17 mouse cellular contexts compared by ENCODE assay signal in the genomic region with DNA sequence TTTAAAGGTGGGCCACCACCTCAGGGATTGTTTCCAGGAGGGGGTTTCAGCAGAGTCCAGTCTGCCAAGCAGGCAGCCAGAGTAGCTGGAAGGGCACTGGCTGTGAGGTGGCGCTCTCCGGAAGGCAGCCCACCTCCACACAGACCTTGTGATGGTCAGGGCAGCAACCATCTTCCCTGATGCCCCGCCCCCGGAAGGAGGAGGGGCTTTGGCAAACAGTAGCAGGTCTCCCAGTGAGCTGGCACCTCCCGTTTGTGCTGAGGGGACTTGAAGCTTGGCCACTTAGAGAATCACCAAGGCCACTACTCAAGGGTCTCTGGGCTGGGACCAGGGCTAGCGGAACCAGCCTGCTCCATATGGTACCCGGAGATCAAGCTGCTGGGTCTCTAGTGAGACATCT.
A peak's percentile ranks its signal among the peaks of the same experiment; 100 is the strongest.
DNase-seq lines count a peak whose midpoint lies in the region; ATAC-seq and TF ChIP-seq lines count a peak whose summit lies in the region.
"Had no signal": no experiment of that assay in that cellular context is flagged by ENCODE, and none has a peak within 500 bp of the region (broad histone marks: within the 10 kb centered on the region; RNA-seq: fewer than 3 reads in every experiment).

No protein-coding gene starts in this region.

- peaks cover 81% of the 10 kb centered on the region for H3K27me3 ChIP-seq in forebrain, embryonic 12.5 days
- H3K27me3 ChIP-seq in forebrain, embryonic 11.5 days (ENCODE audit: control insufficient read depth, insufficient read depth, low read length), result no peaks in the 10 kb centered on the region
- no peaks in the 10 kb centered on the region; the same call in 1 of the 2 replicates for H3K27me3 ChIP-seq in midbrain, embryonic 11.5 days (ENCODE audit: control insufficient read depth, insufficient read depth, low read length)
- H3K27me3 ChIP-seq in midbrain, postnatal 0 days (ENCODE audit: insufficient read depth, low read length), result peaks cover 8% of the 10 kb centered on the region
- peaks cover 42% of the 10 kb centered on the region for H3K27me3 ChIP-seq in midbrain, embryonic 13.5 days

- H3K36me3 ChIP-seq in forebrain, embryonic 12.5 days (replicated peaks), result no peaks in the 10 kb centered on the region
- no peaks in the 10 kb centered on the region for H3K36me3 ChIP-seq in forebrain, embryonic 11.5 days (ENCODE audit: control insufficient read depth, insufficient read depth, low read length)
- H3K36me3 ChIP-seq in midbrain, embryonic 11.5 days (ENCODE audit: control insufficient read depth, insufficient read depth, low read length), result no peaks in the 10 kb centered on the region
- H3K36me3 ChIP-seq in midbrain, postnatal 0 days (ENCODE audit: insufficient read depth, low read length), result no peaks in the 10 kb centered on the region
- H3K36me3 ChIP-seq in midbrain, embryonic 13.5 days, result no peaks in the 10 kb centered on the region
- H3K36me3 ChIP-seq: forebrain, embryonic 15.5 days had no signal

- peaks cover 27% of the 10 kb centered on the region for H3K4me1 ChIP-seq in forebrain, embryonic 12.5 days
- H3K4me1 ChIP-seq in forebrain, embryonic 11.5 days (replicated peaks; ENCODE audit: control insufficient read depth, insufficient read depth, low read length), result peaks cover 4% of the 10 kb centered on the region
- H3K4me1 ChIP-seq in midbrain, embryonic 11.5 days (ENCODE audit: control insufficient read depth, insufficient read depth, low read length), result peaks cover 18% of the 10 kb centered on the region
- H3K4me1 ChIP-seq in midbrain, postnatal 0 days (ENCODE audit: insufficient read depth, low read length), result peaks cover 6% of the 10 kb centered on the region; the same call in 1 of the 2 replicates
- H3K4me1 ChIP-seq in midbrain, embryonic 13.5 days (replicated peaks), result peaks cover 38% of the 10 kb centered on the region

- no peak for ATAC-seq in forebrain, embryonic 12.5 days (ENCODE audit: low FRiP score)
- no peak for ATAC-seq in forebrain, embryonic 11.5 days (replicated peaks; ENCODE audit: low FRiP score)
- ATAC-seq in midbrain, embryonic 11.5 days (ENCODE audit: low FRiP score), result peak; percentile 19; the same call in 1 of the 2 replicates
- ATAC-seq in midbrain, postnatal 0 days (ENCODE audit: low FRiP score), result no peak
- peak; percentile 26; the same call in 1 of the 2 replicates for ATAC-seq in midbrain, embryonic 13.5 days
- ATAC-seq: forebrain, embryonic 15.5 days had no signal

- H3K27ac ChIP-seq in forebrain, embryonic 12.5 days, result no peak overlapping the region
- H3K27ac ChIP-seq in forebrain, embryonic 11.5 days (ENCODE audit: low read depth, low read length), result no peak overlapping the region
- no peak overlapping the region for H3K27ac ChIP-seq in midbrain, embryonic 11.5 days (ENCODE audit: low read depth, low read length)
- H3K27ac ChIP-seq in midbrain, postnatal 0 days (ENCODE audit: low read depth, low read length), result no peak overlapping the region
- H3K27ac ChIP-seq in midbrain, embryonic 13.5 days, result no peak overlapping the region
- H3K27ac ChIP-seq: forebrain, embryonic 15.5 days; gastrocnemius, adult 2 months; heart, adult 2 months; kidney, postnatal 0 days had no signal

- 0 out of 2 replicates have a peak overlapping the region, but pooled peaks have one; percentile 11 for H3K4me2 ChIP-seq in forebrain, embryonic 12.5 days
- H3K4me2 ChIP-seq in forebrain, embryonic 11.5 days (ENCODE audit: low read depth, low read length, severe bottlenecking), result no peak overlapping the region
- no peak overlapping the region for H3K4me2 ChIP-seq in midbrain, embryonic 11.5 days
- H3K4me2 ChIP-seq in midbrain, postnatal 0 days (ENCODE audit: low read depth, low read length, poor library complexity, severe bottlenecking), result no peak overlapping the region
- no peak overlapping the region for H3K4me2 ChIP-seq in midbrain, embryonic 13.5 days (replicated peaks)
- H3K4me2 ChIP-seq: forebrain, embryonic 15.5 days; lung, embryonic 14.5 days had no signal

- TF ChIP-seq CTCF in midbrain, postnatal 0 days (IDR thresholded peaks at IDR 0.05), result no peak

- 44% methylated on average over 7 of the region's 7 CpGs for WGBS in forebrain, embryonic 12.5 days
- WGBS in forebrain, embryonic 11.5 days, result 47% methylated on average over 7 of the region's 7 CpGs
- 48% methylated on average over 7 of the region's 7 CpGs for WGBS in midbrain, embryonic 11.5 days
- 51% methylated on average over 7 of the region's 7 CpGs for WGBS in midbrain, postnatal 0 days
- 51% methylated on average over 7 of the region's 7 CpGs for WGBS in midbrain, embryonic 13.5 days

- no peaks in the 10 kb centered on the region for H3K9me3 ChIP-seq in forebrain, embryonic 12.5 days
- H3K9me3 ChIP-seq in forebrain, embryonic 11.5 days (ENCODE audit: control insufficient read depth, low read length), result no peaks in the 10 kb centered on the region
- no peaks in the 10 kb centered on the region for H3K9me3 ChIP-seq in midbrain, embryonic 11.5 days (ENCODE audit: control insufficient read depth, low read length)
- no peaks in the 10 kb centered on the region for H3K9me3 ChIP-seq in midbrain, postnatal 0 days (ENCODE audit: low read length)
- H3K9me3 ChIP-seq in midbrain, embryonic 13.5 days, result no peaks in the 10 kb centered on the region
- H3K9me3 ChIP-seq: forebrain, embryonic 15.5 days had no signal

- no peak overlapping the region for H3K4me3 ChIP-seq in forebrain, embryonic 12.5 days (replicated peaks)
- H3K4me3 ChIP-seq in forebrain, embryonic 11.5 days (ENCODE audit: low read depth, low read length), result no peak overlapping the region
- no peak overlapping the region for H3K4me3 ChIP-seq in midbrain, embryonic 11.5 days (ENCODE audit: low read depth, low read length)
- no peak overlapping the region for H3K4me3 ChIP-seq in midbrain, postnatal 0 days (ENCODE audit: low read depth, low read length)
- no peak overlapping the region for H3K4me3 ChIP-seq in midbrain, embryonic 13.5 days (replicated peaks)
- H3K4me3 ChIP-seq: forebrain, embryonic 15.5 days; gastrocnemius, adult 2 months; heart, adult 2 months had no signal

- H3K9ac ChIP-seq in forebrain, embryonic 12.5 days, result no peak overlapping the region
- no peak overlapping the region for H3K9ac ChIP-seq in forebrain, embryonic 11.5 days (ENCODE audit: low read length)
- peak overlapping the region; percentile 27; the same call in 1 of the 2 replicates for H3K9ac ChIP-seq in midbrain, embryonic 11.5 days (ENCODE audit: low read length)
- H3K9ac ChIP-seq in midbrain, postnatal 0 days (replicated peaks; ENCODE audit: low read length, poor library complexity, severe bottlenecking), result no peak overlapping the region
- no peak overlapping the region; the same call in 1 of the 2 replicates for H3K9ac ChIP-seq in midbrain, embryonic 13.5 days (replicated peaks)
- H3K9ac ChIP-seq: forebrain, embryonic 15.5 days; lung, embryonic 14.5 days had no signal

- no peak for DNase-seq in forebrain, embryonic 11.5 days (ENCODE audit: low spot score)
- no peak for DNase-seq in midbrain, embryonic 11.5 days (ENCODE audit: low spot score, missing footprints)
- DNase-seq in midbrain, postnatal 0 days (ENCODE audit: low spot score), result no peak
- DNase-seq in ES-CJ7 (ENCODE audit: low read depth, low spot score), result peak; percentile 36
- no peak for DNase-seq in ovary, adult 18-20 months (ENCODE audit: low spot score)
- DNase-seq in adrenal gland, postnatal 14 days, result no peak
- DNase-seq: adrenal gland, adult 8-10 months; cerebellum, adult 8-10 months; gastrocnemius, adult 2 months; heart, adult 2 months; layer of hippocampus, adult 9-11 months; liver; lung, embryonic 14.5 days had no signal

Comparison
In these comparisons a context has a peak if more than half of its experiments do, and no peak if none do; other contexts are left out.
1. ATAC-seq: peak in midbrain, embryonic 11.5 days (single experiment) and midbrain, embryonic 13.5 days (single experiment); none in forebrain, embryonic 12.5 days (single experiment), forebrain, embryonic 11.5 days (single experiment) and midbrain, postnatal 0 days (single experiment).